Mouse (Mus musculus) myocyte (in vitro differentiated cells): Measurements from ENCODE around the gene 3110082I17Rik. TPM values are rescaled to one million over a fixed set of nuclear protein-coding genes. Genes with fewer than 3 reads are reported as not detected.

ENCODE experiments used
- H3K27me3 ChIP-seq: one replicate; pipeline ENCODE4 v1.6.1; 2011; ENCODE audit not compliant: control insufficient read depth, insufficient read depth, insufficient read length
- H3K36me3 ChIP-seq: one replicate; pipeline ENCODE4 v1.6.1; 2011; ENCODE audit not compliant: control insufficient read depth, insufficient read depth
- H3K4me2 ChIP-seq: one replicate; pipeline ENCODE4 v1.6.1; 2011; ENCODE audit warnings: low read depth, control low read depth
- H3K4me3 ChIP-seq: one replicate; pipeline ENCODE4 v1.5.1; 2011; ENCODE audit warnings: mild to moderate bottlenecking, control low read depth, moderate library complexity
- H3K79me2 ChIP-seq: one replicate; pipeline ENCODE4 v1.6.1; 2011; ENCODE audit not compliant: control insufficient read depth, insufficient read depth
- H3ac ChIP-seq: one replicate; pipeline ENCODE4 v1.6.1; 2011; ENCODE audit not compliant: control insufficient read depth, insufficient read length
- CEBPB ChIP-seq: IDR thresholded peaks from 2 replicates; pipeline ENCODE4 v1.6.1; 2011; ENCODE audit warnings: mild to moderate bottlenecking, moderate library complexity; ENCODE audit not compliant: poor library complexity, insufficient read depth, severe bottlenecking
- E2F4 ChIP-seq: IDR thresholded peaks from one replicate; pipeline ENCODE4 v1.6.1; 2011; ENCODE audit warnings: mild to moderate bottlenecking, control low read depth, moderate library complexity; ENCODE audit not compliant: insufficient read depth
- MAX ChIP-seq: IDR thresholded peaks from one replicate; pipeline ENCODE4 v1.6.1; 2011; ENCODE audit warnings: low read depth, mild to moderate bottlenecking, control low read depth
- MYOD1 ChIP-seq, 3 experiments: IDR thresholded peaks; one replicate each; pipeline ENCODE4 v1.6.1; 2011; ENCODE audit warnings: control low read depth in 2 of 3, low read depth in 2 of 3, mild to moderate bottlenecking in 2 of 3, moderate library complexity in 1 of 3; ENCODE audit not compliant: insufficient read length in 2 of 3, control insufficient read depth in 1 of 3
- MYOG ChIP-seq, 3 experiments: IDR thresholded peaks; one replicate each; pipeline ENCODE4 v1.6.1; 2011; ENCODE audit warnings: control low read depth in 2 of 3, low read depth in 2 of 3, mild to moderate bottlenecking in 2 of 3; ENCODE audit not compliant: insufficient read length in 2 of 3, control insufficient read depth in 1 of 3, insufficient read depth in 1 of 3
- POLR2A ChIP-seq: IDR thresholded peaks from one replicate; pipeline ENCODE4 v1.6.1; 2011; ENCODE audit warnings: low read depth, mild to moderate bottlenecking, control low read depth, moderate library complexity; ENCODE audit not compliant: insufficient read length
- POLR2AphosphoS2 ChIP-seq: IDR thresholded peaks from one replicate; pipeline ENCODE4 v1.6.1; 2011; ENCODE audit warnings: low read depth, control low read depth; ENCODE audit not compliant: insufficient read length
- REST ChIP-seq: IDR thresholded peaks from one replicate; pipeline ENCODE4 v1.6.1; 2011; ENCODE audit warnings: mild to moderate bottlenecking, control low read depth, moderate library complexity; ENCODE audit not compliant: insufficient read depth, insufficient read length
- SRF ChIP-seq: IDR thresholded peaks from one replicate; pipeline ENCODE4 v1.6.1; 2011; ENCODE audit warnings: low read depth; ENCODE audit not compliant: control insufficient read depth, insufficient read length
- TCF12 ChIP-seq: IDR thresholded peaks from one replicate; pipeline ENCODE4 v1.6.1; 2011; ENCODE audit warnings: mild to moderate bottlenecking, control low read depth; ENCODE audit not compliant: poor library complexity, insufficient read depth, severe bottlenecking
- TCF3 ChIP-seq: IDR thresholded peaks from one replicate; pipeline ENCODE4 v1.6.1; 2011; ENCODE audit warnings: low read depth, control low read depth; ENCODE audit not compliant: insufficient read length
- USF1 ChIP-seq: IDR thresholded peaks from one replicate; pipeline ENCODE4 v1.6.1; 2011; ENCODE audit warnings: low read depth, mild to moderate bottlenecking, control low read depth, moderate library complexity
- polyA plus RNA-seq: library from polyadenylated mRNA; unstranded; fragments of >200 nt; fragmentation: generic; extraction: Trizol; gene quantifications from one replicate; pipeline ENCODE4 v1.2.1, GENCODE M21; 2012; ENCODE audit warnings: missing spikeins

The 3110082I17Rik gene
- polyA plus RNA-seq, 1 experiment, result 16.4 TPM

DNA sequence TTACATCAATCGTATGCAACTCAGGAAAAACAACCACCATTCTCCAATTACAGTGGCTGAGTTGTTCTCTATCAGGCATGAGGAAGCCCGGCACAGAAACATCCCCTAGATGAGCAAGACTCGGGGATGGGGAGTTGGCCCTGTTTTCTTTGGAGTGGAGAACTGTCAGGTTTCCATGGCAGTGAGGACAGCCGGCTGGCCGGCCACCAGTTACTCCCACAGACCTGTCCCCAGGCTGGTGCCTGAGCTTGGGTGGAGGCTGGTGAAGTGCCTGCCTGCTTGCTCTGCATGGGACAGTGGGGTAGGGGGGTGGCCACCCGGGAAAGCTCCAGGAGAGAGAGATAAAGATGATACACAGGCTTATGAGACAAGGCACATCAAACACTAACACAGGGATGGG is 12.3 kb downstream of the 3110082I17Rik start:
- H3ac ChIP-seq, result no peak overlapping the region
- TF ChIP-seq MYOD1 (IDR thresholded peaks at IDR 0.05; ENCODE audit: control insufficient read depth in 1 of 3, insufficient read length in 2 of 3, low read depth in 2 of 3) (no peak), POLR2AphosphoS2 (no peak), CEBPB (no peak), REST (no peak), TCF3 (no peak), TCF12 (no peak), SRF (no peak), E2F4 (no peak), USF1 (no peak)
- no peaks in the 10 kb centered on the region for H3K27me3 ChIP-seq

DNA sequence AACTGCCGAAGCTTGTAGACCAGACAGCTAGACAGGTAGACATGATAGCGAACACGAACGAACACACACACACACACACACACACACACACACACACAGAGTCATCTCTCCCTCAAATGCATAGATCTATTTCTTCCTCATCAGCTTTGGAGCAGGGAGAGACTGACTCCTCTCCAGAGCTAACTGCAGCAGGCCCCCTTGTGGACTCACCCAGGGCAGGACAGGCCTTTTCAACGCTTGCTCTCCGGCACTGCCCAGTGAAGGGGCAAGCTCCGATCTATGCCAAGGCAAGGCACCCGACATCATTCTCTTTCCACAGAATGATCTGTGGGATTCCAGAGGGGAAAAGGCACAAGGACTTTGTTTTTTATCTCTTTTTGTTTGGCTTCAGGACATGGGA is 15.1 kb downstream of the 3110082I17Rik start:
- Histone ChIP-seq H3K4me3 (no peak overlapping the region), H3K27me3 (no peaks in the 10 kb centered on the region), H3ac (no peak overlapping the region), H3K36me3 (no peaks in the 10 kb centered on the region), H3K79me2 (no peaks in the 10 kb centered on the region), H3K4me2 (no peak overlapping the region)
- TF ChIP-seq TCF12 (no peak), POLR2A (no peak), TCF3 (no peak), MAX (no peak), REST (no peak), POLR2AphosphoS2 (no peak), CEBPB (no peak), MYOD1 (IDR thresholded peaks at IDR 0.05; ENCODE audit: control insufficient read depth in 1 of 3, insufficient read length in 2 of 3, low read depth in 2 of 3) (no peak)

More for the DNA sequence above, 12.3 kb downstream of the 3110082I17Rik start:
- Histone ChIP-seq H3K4me2 (no peak overlapping the region), H3K4me3 (no peak overlapping the region), H3K79me2 (no peaks in the 10 kb centered on the region), H3K36me3 (no peaks in the 10 kb centered on the region)

DNA sequence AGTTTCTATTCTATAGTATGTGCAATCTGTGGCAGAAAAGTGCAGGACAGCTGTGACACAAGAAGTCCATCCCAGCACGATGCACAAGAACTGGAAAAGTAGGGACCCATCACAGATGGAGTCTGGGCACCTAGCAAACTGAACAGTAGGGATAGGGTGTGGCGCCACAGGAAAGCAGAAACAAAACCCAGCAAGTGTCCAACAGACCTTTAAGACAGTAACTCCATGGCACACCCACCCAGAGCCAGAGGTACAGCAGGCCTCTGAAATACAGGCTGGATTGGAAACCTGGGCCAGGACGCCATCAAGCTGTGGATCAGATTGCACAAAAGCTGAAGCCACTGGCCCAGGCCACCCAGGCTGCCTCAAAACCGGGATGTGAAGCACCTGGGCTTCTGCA is 17.4 kb downstream of the 3110082I17Rik start:
- no peaks in the 10 kb centered on the region for H3K27me3 ChIP-seq
- no peak for TF ChIP-seq MAX
- TF ChIP-seq MYOD1 (IDR thresholded peaks at IDR 0.05; ENCODE audit: control insufficient read depth in 1 of 3, insufficient read length in 2 of 3, low read depth in 2 of 3), result no peak
- TF ChIP-seq POLR2AphosphoS2, result no peak
- no peak for TF ChIP-seq POLR2A
- no peak for TF ChIP-seq TCF12
- no peak for TF ChIP-seq REST
- no peak for TF ChIP-seq MYOG (IDR thresholded peaks at IDR 0.05; ENCODE audit: control insufficient read depth in 1 of 3, insufficient read depth in 1 of 3, insufficient read length in 2 of 3, low read depth in 2 of 3)
- TF ChIP-seq CEBPB, result no peak
- TF ChIP-seq USF1, result no peak
- TF ChIP-seq E2F4, result no peak
- TF ChIP-seq TCF3, result no peak
- TF ChIP-seq SRF, result no peak
- H3K36me3 ChIP-seq, result no peaks in the 10 kb centered on the region
- H3K79me2 ChIP-seq, result no peaks in the 10 kb centered on the region
- H3ac ChIP-seq, result no peak overlapping the region
- H3K4me3 ChIP-seq, result no peak overlapping the region
- peak overlapping the region; percentile 67 for H3K4me2 ChIP-seq

DNA sequence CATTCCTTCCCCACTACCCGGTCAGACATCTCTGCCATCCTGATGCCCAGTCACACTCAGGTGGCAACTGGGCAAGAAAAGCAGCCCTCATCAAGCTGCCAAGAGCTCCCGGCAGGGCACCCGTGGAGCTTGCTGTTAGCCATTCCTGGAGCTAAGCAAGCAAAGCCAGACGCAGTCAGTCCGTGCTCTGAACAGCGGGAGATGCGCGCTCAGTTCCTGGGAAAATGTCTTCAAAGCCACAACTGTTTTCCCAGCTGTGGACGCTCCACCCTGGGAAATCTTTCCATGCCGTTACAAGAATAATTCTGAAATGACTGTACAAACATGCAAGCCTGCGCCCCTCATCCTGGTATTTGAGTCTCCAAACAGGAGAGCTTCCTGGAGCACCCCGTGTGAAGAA is 17.9 kb downstream of the 3110082I17Rik start:
- Histone ChIP-seq H3K4me3 (no peak overlapping the region), H3K79me2 (no peaks in the 10 kb centered on the region), H3K4me2 (peak overlapping the region; percentile 67), H3K36me3 (no peaks in the 10 kb centered on the region), H3ac (no peak overlapping the region), H3K27me3 (no peaks in the 10 kb centered on the region)
- TF ChIP-seq USF1, result no peak
- no peak for TF ChIP-seq REST
- TF ChIP-seq MYOG (IDR thresholded peaks at IDR 0.05; ENCODE audit: control insufficient read depth in 1 of 3, insufficient read depth in 1 of 3, insufficient read length in 2 of 3, low read depth in 2 of 3), result peak in 2 of 3 experiments; percentile 13 to 65
- no peak for TF ChIP-seq CEBPB
- TF ChIP-seq E2F4, result no peak
- no peak for TF ChIP-seq MAX
- peak in 2 of 3 experiments; percentile 48 to 53 for TF ChIP-seq MYOD1 (IDR thresholded peaks at IDR 0.05; ENCODE audit: control insufficient read depth in 1 of 3, insufficient read length in 2 of 3, low read depth in 2 of 3)
- no peak for TF ChIP-seq POLR2A
- no peak for TF ChIP-seq SRF

DNA sequence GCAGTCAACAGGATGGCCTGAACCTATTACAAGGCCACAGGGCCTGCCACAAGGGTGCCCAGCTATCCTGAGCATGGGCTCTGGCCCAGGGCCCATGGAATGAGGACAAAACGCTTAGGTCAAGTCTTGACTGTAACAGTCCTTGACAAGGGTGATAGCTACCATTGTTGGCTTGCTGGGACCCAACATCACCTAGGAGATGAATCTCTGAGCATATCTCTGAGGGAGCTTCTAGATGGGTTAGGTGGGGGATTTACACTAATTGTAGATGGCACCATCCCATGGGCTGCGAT is 18.7 kb downstream of the 3110082I17Rik start:
- no peak overlapping the region for H3ac ChIP-seq
- H3K36me3 ChIP-seq, result no peaks in the 10 kb centered on the region
- H3K27me3 ChIP-seq, result no peaks in the 10 kb centered on the region
- H3K4me2 ChIP-seq, result no peak overlapping the region
- no peaks in the 10 kb centered on the region for H3K79me2 ChIP-seq
- no peak for TF ChIP-seq POLR2AphosphoS2
- no peak for TF ChIP-seq TCF12
- no peak for TF ChIP-seq POLR2A
- no peak for TF ChIP-seq E2F4
- H3K4me3 ChIP-seq, result no peak overlapping the region
